Mouse (Mus musculus) liver, embryonic 12.5 days (tissue): ENCODE measurements at regions not wholly inside any gene's neighbourhood (a gene's known extent, or its start where the extent isn't known, plus 50 kb on each side); places are given as distances from the start of the nearest gene placed in this dataset.

Experiments
- ATAC-seq: fragments of 200-750 bp; cut with Nextera tagmentation; 2 replicates; pipeline ENCODE4 v1.8.0; 2017; ENCODE audit warnings: moderate number of reproducible peaks, mild to moderate bottlenecking, moderate library complexity
- H3K27ac ChIP-seq: fragments of 300-500 bp; sonication (generic); 2 replicates; pipeline ENCODE4 v1.5.1; 2016; ENCODE audit warnings: mild to moderate bottlenecking
- H3K27me3 ChIP-seq: fragments of 300-500 bp; sonication (generic); replicated peaks from 2 replicates; pipeline ENCODE4 v1.6.1; 2016; ENCODE audit warnings: mild to moderate bottlenecking, moderate library complexity
- H3K36me3 ChIP-seq: fragments of 300-500 bp; sonication (generic); 2 replicates; pipeline ENCODE4 v1.6.1; 2016; ENCODE audit warnings: mild to moderate bottlenecking, moderate library complexity
- H3K4me1 ChIP-seq: fragments of 300-500 bp; sonication (generic); 2 replicates; pipeline ENCODE4 v1.6.1; 2016
- H3K4me2 ChIP-seq: fragments of 300-500 bp; sonication (generic); 2 replicates; pipeline ENCODE4 v1.6.1; 2016; ENCODE audit warnings: mild to moderate bottlenecking, moderate library complexity
- H3K4me3 ChIP-seq: fragments of 300-500 bp; sonication (generic); 2 replicates; pipeline ENCODE4 v1.5.1; 2016; ENCODE audit warnings: mild to moderate bottlenecking, moderate library complexity
- H3K9ac ChIP-seq: fragments of 300-500 bp; sonication (generic); 2 replicates; pipeline ENCODE4 v1.6.1; 2016; ENCODE audit warnings: mild to moderate bottlenecking, moderate library complexity
- H3K9me3 ChIP-seq: fragments of 300-500 bp; sonication (generic); replicated peaks from 2 replicates; pipeline ENCODE4 v1.6.1; 2016; ENCODE audit warnings: mild to moderate bottlenecking, moderate library complexity
- WGBS: fragments of 180-500 bp; shearing (Covaris S2); methylation state at CpG from one replicate; pipeline ENCODE4 v1.1.7; 2016; ENCODE audit not compliant: insufficient replicate concordance; 5-methylcytosine and 5-hydroxymethylcytosine counted together

DNA sequence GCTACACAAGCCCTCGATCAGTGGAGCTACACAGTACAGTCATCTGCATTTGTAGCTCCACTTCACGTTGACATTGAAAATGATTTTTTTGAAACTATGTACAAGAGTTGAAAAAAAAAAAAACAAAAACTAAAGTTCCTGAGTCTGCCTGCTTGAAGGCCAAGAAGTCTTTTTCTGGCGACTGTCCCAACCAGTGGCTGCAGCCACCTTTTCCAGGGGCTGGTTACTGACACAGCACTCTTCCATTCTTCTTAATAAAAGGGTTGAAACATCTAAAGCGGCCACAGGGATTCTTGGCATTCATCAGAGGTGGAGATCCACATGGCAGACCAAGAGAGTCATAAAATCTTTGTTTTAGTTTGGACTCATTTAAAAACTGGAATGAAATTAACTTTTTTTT is 87.0 kb upstream of the Ptch1 start:
- no peak overlapping the region for H3K4me2 ChIP-seq
- 67% methylated on average over 4 of the region's 4 CpGs for WGBS
- no peaks in the 10 kb centered on the region for H3K9me3 ChIP-seq
- H3K27ac ChIP-seq = no peak overlapping the region
- H3K4me3 ChIP-seq = no peak overlapping the region
- no peaks in the 10 kb centered on the region for H3K4me1 ChIP-seq
- no peaks in the 10 kb centered on the region for H3K36me3 ChIP-seq
- H3K27me3 ChIP-seq = no peaks in the 10 kb centered on the region
- H3K9ac ChIP-seq = no peak overlapping the region
- no peak for ATAC-seq

GRCm38 (mm10) chr13:63668576-63668975 is 95.2 kb upstream of the Ptch1 start:
- Histone ChIP-seq H3K4me2 (no peak overlapping the region), H3K27ac (no peak overlapping the region), H3K9ac (no peak overlapping the region), H3K36me3 (no peaks in the 10 kb centered on the region), H3K9me3 (no peaks in the 10 kb centered on the region), H3K27me3 (no peaks in the 10 kb centered on the region; the same call in 1 of the 2 replicates), H3K4me1 (no peaks in the 10 kb centered on the region), H3K4me3 (no peak overlapping the region)
- 33% methylated on average over 4 of the region's 4 CpGs for WGBS
- no peak for ATAC-seq

DNA sequence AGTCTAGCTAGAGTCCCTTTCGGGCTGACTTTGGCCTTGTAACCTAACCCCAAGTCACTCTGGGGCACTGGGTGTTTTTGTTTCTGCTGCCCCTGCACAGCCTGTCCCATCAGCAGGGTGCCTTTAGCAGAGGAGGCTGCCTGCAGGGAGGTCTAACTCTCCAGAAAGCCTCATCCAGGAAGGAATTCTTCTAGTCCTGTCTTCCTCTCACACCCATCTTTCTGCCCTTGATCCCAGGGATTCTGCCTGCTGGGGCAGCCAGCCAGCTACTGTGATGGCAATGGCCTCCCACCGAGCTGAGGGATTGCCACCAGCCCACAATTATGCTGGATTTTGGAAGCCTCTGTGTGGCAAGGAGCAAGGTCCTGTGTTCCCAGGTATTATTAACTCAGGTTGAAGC is 95.6 kb upstream of the Ptch1 start:
- WGBS = 29% methylated on average over 2 of the region's 2 CpGs
- no peak for ATAC-seq
- no peak overlapping the region for H3K9ac ChIP-seq
- no peak overlapping the region for H3K4me2 ChIP-seq
- H3K4me3 ChIP-seq = no peak overlapping the region
- H3K27ac ChIP-seq = no peak overlapping the region
- no peaks in the 10 kb centered on the region for H3K9me3 ChIP-seq
- H3K27me3 ChIP-seq = no peaks in the 10 kb centered on the region; the same call in 1 of the 2 replicates
- no peaks in the 10 kb centered on the region for H3K36me3 ChIP-seq
- H3K4me1 ChIP-seq = no peaks in the 10 kb centered on the region

- no peaks in the 10 kb centered on the region for H3K4me1 ChIP-seq
- ATAC-seq = no peak
- WGBS = 48% methylated on average over 4 of the region's 4 CpGs
- H3K9ac ChIP-seq = no peak overlapping the region
- no peak overlapping the region for H3K4me3 ChIP-seq
- H3K4me2 ChIP-seq = no peak overlapping the region
- no peaks in the 10 kb centered on the region for H3K9me3 ChIP-seq
- no peaks in the 10 kb centered on the region for H3K36me3 ChIP-seq
- no peak overlapping the region for H3K27ac ChIP-seq
- no peaks in the 10 kb centered on the region; the same call in 1 of the 2 replicates for H3K27me3 ChIP-seq
Measured at GRCm38 (mm10) chr13:63672425-63672824, 99.0 kb upstream of the Ptch1 start.

DNA sequence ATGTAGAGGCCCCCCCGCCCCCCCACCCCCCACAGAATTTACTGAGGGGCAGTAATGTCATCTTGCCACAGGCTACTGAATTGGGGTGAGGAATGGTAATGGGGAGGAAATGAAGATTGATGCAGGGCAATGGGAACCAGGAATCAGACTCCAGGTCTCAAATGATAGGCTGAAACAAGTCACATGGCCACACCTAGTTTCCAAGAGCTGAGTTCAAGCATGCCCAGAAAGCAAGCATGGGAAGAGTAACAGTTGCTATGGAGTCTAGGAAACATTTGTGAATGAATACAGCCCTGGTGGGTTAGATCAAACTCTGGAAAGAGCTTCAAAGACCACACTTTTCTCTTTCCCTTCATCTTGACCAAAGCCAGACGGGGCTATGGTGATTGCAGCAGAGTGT is 104.3 kb upstream of the Ptch1 start:
- 50% methylated on average over 2 of the region's 2 CpGs for WGBS
- Histone ChIP-seq H3K9ac (no peak overlapping the region), H3K4me3 (no peak overlapping the region), H3K4me2 (no peak overlapping the region), H3K27ac (no peak overlapping the region), H3K4me1 (no peaks in the 10 kb centered on the region), H3K27me3 (no peaks in the 10 kb centered on the region), H3K36me3 (no peaks in the 10 kb centered on the region), H3K9me3 (no peaks in the 10 kb centered on the region)
- ATAC-seq = no peak

DNA sequence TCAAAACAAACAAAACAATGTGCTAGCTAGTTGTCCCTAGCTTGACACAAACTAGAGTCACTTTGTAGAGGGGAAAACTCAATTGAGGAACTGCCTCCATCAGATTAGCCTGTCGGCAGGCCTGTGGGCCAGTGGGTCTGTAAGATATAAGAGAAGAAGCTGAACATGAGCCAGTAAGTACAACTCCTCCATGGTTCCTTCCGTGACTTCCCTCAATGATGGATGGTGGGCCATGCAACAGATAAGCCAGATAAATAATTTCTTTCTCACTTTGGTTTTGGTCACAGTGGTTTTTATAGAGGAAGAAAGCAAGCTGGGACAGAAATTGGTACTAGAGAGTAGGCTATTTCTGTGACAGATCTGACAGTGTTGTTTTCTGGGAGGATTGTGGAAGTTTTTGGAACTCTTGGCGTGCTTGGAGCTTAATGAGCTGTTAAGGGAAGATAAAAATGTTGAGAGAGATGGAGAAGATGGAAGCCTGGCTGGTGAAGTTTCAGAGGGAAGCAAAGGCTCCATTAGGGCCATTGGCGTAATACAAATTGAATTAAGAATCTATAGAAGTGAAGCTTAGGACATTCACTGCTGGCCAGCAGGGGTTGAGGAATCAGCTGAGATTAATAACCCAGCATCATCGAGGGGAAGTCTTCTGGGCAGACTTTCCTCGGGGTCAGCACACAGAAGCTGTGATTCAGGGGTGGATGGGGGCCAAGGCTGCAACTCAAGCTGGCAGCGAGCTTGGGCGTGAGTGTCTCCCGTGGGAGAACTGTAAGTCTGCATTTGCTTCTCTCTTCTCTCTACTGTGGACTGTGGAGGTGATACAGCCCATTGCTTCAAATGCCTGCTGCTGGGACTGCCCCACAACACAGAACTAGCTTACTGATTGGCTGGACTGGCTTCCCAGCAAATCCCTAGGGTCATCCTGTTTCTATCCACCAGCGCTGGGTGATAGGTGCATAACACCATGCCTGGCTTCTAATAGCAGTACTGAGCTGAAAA is 105.2 kb upstream of the Ptch1 start:
- H3K9ac ChIP-seq = no peak overlapping the region
- no peak overlapping the region for H3K4me3 ChIP-seq
- no peaks in the 10 kb centered on the region for H3K36me3 ChIP-seq
- H3K27ac ChIP-seq = no peak overlapping the region
- no peak for ATAC-seq
- no peaks in the 10 kb centered on the region for H3K9me3 ChIP-seq
- H3K4me1 ChIP-seq = no peaks in the 10 kb centered on the region
- H3K4me2 ChIP-seq = no peak overlapping the region
- WGBS = 50% methylated on average over 10 of the region's 10 CpGs
- H3K27me3 ChIP-seq = no peaks in the 10 kb centered on the region

DNA sequence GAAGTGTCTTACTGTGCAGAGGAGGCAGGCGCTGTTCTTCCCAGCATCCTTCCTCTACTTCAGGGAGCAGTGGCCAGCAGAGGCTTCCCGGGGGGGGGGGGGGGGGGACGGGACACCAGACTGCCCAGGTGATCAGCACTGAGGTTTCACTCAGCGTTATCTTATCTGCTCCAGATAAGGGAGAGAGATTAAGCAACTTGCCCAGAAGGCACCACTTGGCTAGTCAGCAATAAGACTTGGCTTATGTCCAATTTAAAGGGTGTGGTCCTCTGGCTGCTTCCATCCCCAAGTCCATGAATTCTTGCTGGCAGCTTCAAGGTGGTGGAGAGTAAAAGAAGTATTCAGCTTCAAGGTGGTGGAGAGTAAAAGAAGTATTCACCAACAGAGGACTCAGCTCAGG is 108.9 kb upstream of the Ptch1 start:
- Histone ChIP-seq H3K4me1 (no peaks in the 10 kb centered on the region), H3K27ac (no peak overlapping the region), H3K27me3 (no peaks in the 10 kb centered on the region), H3K9ac (no peak overlapping the region), H3K4me2 (no peak overlapping the region), H3K36me3 (no peaks in the 10 kb centered on the region), H3K4me3 (no peak overlapping the region), H3K9me3 (no peaks in the 10 kb centered on the region)
- ATAC-seq = no peak
- whole genome bisulfite sequencing = 24% methylated on average over 4 of the region's 4 CpGs

DNA sequence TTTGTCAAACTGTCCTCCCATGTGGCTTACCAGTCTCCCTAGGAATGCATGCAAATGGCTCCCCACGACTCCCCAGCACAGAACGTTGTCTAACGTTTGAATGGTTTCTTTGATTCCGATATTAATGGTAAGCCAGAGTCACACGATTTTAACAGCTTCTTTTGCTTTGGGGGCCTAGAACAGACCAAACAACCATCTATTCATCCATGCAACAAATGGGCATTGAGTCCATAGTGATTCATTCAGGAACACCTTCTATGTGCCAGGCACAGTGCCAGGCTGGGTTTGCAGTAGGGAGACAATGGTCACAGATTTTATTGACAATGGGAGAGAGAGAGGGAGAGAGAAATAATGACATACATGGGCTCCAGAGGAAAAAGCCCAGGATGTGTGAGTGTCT is 118.6 kb upstream of the Ptch1 start:
- Histone ChIP-seq H3K36me3 (no peaks in the 10 kb centered on the region), H3K4me2 (no peak overlapping the region), H3K27ac (no peak overlapping the region), H3K9me3 (no peaks in the 10 kb centered on the region), H3K27me3 (no peaks in the 10 kb centered on the region), H3K9ac (no peak overlapping the region), H3K4me1 (no peaks in the 10 kb centered on the region), H3K4me3 (no peak overlapping the region)
- ATAC-seq = no peak
- 77% methylated on average over 5 of the region's 5 CpGs for WGBS

DNA sequence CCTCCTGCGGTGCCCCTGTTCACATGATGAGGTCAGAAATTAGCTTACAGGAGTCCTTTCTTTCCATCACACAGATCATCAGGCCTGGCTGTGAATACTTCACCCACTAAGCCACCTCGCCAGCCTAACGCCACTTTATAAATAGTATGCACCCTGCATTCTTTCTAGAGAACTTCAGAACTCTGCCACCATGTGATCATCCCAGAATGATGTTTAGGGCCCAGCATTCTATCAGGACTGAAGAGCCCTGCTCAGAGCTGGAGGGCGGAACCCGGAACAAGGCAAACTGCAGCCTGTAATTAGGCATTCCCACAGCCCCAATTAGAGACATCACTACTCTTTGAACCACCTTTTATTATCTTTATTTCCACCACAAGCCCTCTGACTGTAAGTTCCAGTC is 120.2 kb upstream of the Ptch1 start:
- Histone ChIP-seq H3K4me2 (no peak overlapping the region), H3K27me3 (no peaks in the 10 kb centered on the region), H3K9me3 (no peaks in the 10 kb centered on the region), H3K4me1 (no peaks in the 10 kb centered on the region), H3K36me3 (no peaks in the 10 kb centered on the region), H3K27ac (no peak overlapping the region), H3K4me3 (no peak overlapping the region), H3K9ac (no peak overlapping the region)
- WGBS = 74% methylated on average over 5 of the region's 5 CpGs
- no peak for ATAC-seq

DNA sequence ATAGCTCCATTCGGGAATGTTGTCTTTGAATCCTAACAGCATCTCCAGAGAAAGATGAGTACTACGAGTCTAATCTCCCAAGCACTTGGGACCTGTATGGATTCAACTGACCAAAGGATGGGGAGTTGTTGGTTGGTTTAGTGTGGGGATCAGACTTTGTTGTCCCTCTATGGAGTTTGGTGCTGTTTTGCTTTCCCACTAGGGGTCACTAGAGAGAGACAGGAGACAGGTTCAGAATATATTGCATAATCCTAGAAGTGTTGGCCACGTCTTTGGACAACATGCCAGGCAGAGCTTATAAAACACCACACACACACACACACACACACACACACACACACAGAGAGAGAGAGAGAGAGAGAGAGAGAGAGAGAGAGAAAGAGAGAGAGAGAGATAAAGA is 118.6 kb upstream of the Ercc6l2 start:
- Histone ChIP-seq H3K9me3 (no peaks in the 10 kb centered on the region), H3K27me3 (no peaks in the 10 kb centered on the region), H3K36me3 (no peaks in the 10 kb centered on the region), H3K4me1 (peaks cover 12% of the 10 kb centered on the region), H3K27ac (no peak overlapping the region), H3K4me3 (no peak overlapping the region), H3K4me2 (no peak overlapping the region), H3K9ac (no peak overlapping the region)
- ATAC-seq = no peak
- WGBS = 33% methylated on average over 3 of the region's 3 CpGs

DNA sequence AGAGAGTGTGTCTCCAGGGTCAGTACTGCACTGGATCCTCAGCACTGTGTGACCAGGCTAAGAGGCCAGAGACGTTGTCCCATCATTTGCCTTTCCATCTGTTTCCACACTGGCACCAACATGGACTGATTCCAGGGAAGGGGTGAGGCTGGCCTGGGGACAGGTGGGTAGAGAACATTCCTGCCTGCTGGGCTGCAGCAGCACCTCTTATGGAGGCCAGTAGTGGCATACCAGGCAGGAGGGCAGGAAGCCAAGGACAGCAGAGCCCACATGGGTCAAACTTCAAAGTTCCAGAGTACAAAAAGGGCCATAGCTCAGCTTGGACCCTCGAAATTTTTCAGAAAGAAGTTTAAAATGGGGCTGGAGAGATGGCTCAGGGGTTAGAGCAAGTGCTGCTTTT is 115.4 kb upstream of the Ercc6l2 start:
- Histone ChIP-seq H3K36me3 (no peaks in the 10 kb centered on the region), H3K4me3 (no peak overlapping the region), H3K9me3 (no peaks in the 10 kb centered on the region), H3K27ac (no peak overlapping the region), H3K4me2 (no peak overlapping the region), H3K4me1 (peaks cover 16% of the 10 kb centered on the region), H3K9ac (no peak overlapping the region), H3K27me3 (0 out of 2 replicates have a peak, but pooled peaks cover 2% of the 10 kb centered on the region)
- no peak for ATAC-seq
- WGBS = 47% methylated on average over 2 of the region's 2 CpGs

GRCm38 (mm10) chr13:63700747-63701146 is 114.3 kb upstream of the Ercc6l2 start:
- no peak for ATAC-seq
- Histone ChIP-seq H3K9ac (no peak overlapping the region), H3K27me3 (0 out of 2 replicates have a peak, but pooled peaks cover 7% of the 10 kb centered on the region), H3K4me2 (no peak overlapping the region), H3K36me3 (no peaks in the 10 kb centered on the region), H3K9me3 (no peaks in the 10 kb centered on the region), H3K4me1 (peaks cover 16% of the 10 kb centered on the region), H3K4me3 (no peak overlapping the region), H3K27ac (0 out of 2 replicates have a peak overlapping the region, but pooled peaks have one; percentile 4)
- WGBS = 25% methylated on average over 3 of the region's 3 CpGs
